Mouse (Mus musculus): Measurements from ENCODE around the gene Frmd4a.

DNA sequence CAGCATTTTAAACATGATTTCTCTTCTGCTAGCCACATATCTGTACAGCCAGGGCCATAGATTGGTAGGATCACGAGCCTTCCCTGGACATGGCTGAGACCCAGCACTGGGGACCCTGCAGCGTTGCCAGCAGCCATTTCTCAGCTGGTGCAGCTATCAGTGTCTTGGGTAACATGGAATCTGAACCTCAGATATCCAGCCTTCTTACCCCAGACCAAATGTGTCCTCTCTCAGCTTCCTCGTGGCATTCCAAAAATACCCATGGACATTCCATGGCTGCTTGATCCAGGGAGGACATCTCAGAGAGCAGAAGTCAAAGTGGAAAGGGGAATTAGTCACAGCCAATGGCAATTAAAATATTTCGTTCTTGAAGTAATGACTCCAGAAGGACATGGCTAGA, 321.6 kb downstream of the Frmd4a start:
- TF ChIP-seq CTCF (IDR thresholded peaks at IDR 0.05; ENCODE audit: extremely low read depth, insufficient read depth, insufficient read length, insufficient replicate concordance) (no peak), POLR2A (IDR thresholded peaks at IDR 0.05; ENCODE audit: low read depth, low read length) (no peak)

Data from spleen, adult 2 months (tissue).